25 mouse cellular contexts compared by ENCODE assay signal in the genomic region with DNA sequence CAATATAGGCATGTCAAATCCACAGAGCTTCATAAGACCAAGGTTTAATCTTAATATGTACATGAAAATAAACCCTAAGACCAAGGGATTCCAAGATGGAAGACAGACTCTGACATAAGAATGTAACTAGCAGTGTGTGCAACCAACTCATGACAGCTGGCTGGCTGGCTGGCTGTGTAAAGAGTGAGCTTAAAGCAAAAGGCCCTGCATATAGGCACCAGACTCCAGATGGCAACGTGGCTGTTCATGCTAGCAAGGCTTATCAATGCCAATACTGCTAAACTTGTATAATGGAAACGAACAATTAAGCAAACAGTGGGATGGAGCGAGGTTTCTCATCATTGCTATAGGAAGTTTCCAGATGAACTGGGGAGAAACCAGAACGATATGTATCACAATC. TPM values are rescaled to one million over a fixed set of nuclear protein-coding genes. Genes with fewer than 3 reads are reported as not detected.
DNase-seq lines count a peak whose midpoint lies in the region; ATAC-seq and TF ChIP-seq lines count a peak whose summit lies in the region.
"Had no signal": no experiment of that assay in that cellular context is flagged by ENCODE, and none has a peak within 500 bp of the region (broad histone marks: within the 10 kb centered on the region; RNA-seq: fewer than 3 reads in every experiment).

No protein-coding gene starts in this region.

- no peak for TF ChIP-seq CTCF in forebrain, postnatal 0 days (IDR thresholded peaks at IDR 0.05; ENCODE audit: low read depth)
- no peak for TF ChIP-seq CTCF in brain, embryonic 14.5 days (IDR thresholded peaks at IDR 0.05; ENCODE audit: borderline replicate concordance, extremely low read depth, insufficient read depth, insufficient read length)

- H3K9ac ChIP-seq in forebrain, embryonic 13.5 days, result no peak overlapping the region
- no peak overlapping the region for H3K9ac ChIP-seq in forebrain, embryonic 12.5 days
- no peak overlapping the region for H3K9ac ChIP-seq in forebrain, postnatal 0 days
- no peak overlapping the region for H3K9ac ChIP-seq in forebrain, embryonic 15.5 days (replicated peaks)
- H3K9ac ChIP-seq: embryonic facial prominence, embryonic 13.5 days; embryonic facial prominence, embryonic 15.5 days had no signal

- ATAC-seq in forebrain, embryonic 13.5 days, result 0 out of 2 replicates have a peak, but pooled peaks have one; percentile 39
- no peak for ATAC-seq in forebrain, embryonic 12.5 days (ENCODE audit: low FRiP score)
- peak; percentile 68; the same call in 1 of the 2 replicates for ATAC-seq in forebrain, postnatal 0 days
- no peak for ATAC-seq in forebrain, embryonic 15.5 days (replicated peaks)
- ATAC-seq: activated CD4-positive, CD25-positive, alpha-beta regulatory T cell, adult 4 months; CD4-positive, CD25-positive, alpha-beta regulatory T cell, adult 4 months; Patski had no signal

- no peak overlapping the region for H3K27ac ChIP-seq in forebrain, embryonic 13.5 days
- no peak overlapping the region for H3K27ac ChIP-seq in forebrain, embryonic 12.5 days
- H3K27ac ChIP-seq in forebrain, postnatal 0 days (ENCODE audit: low read depth, low read length), result no peak overlapping the region
- no peak overlapping the region for H3K27ac ChIP-seq in forebrain, embryonic 15.5 days (replicated peaks)
- H3K27ac ChIP-seq: embryonic facial prominence, embryonic 13.5 days; embryonic facial prominence, embryonic 15.5 days; forebrain, embryonic 10.5 days had no signal

- peaks cover 6% of the 10 kb centered on the region for H3K4me1 ChIP-seq in forebrain, embryonic 13.5 days
- H3K4me1 ChIP-seq in forebrain, embryonic 12.5 days, result peaks cover 8% of the 10 kb centered on the region
- no peaks in the 10 kb centered on the region for H3K4me1 ChIP-seq in forebrain, postnatal 0 days (ENCODE audit: insufficient read depth)
- peaks cover 14% of the 10 kb centered on the region for H3K4me1 ChIP-seq in forebrain, embryonic 15.5 days

- H3K36me3 ChIP-seq in forebrain, embryonic 13.5 days (ENCODE audit: poor library complexity, severe bottlenecking), result no peaks in the 10 kb centered on the region
- no peaks in the 10 kb centered on the region for H3K36me3 ChIP-seq in forebrain, embryonic 12.5 days (replicated peaks)
- no peaks in the 10 kb centered on the region for H3K36me3 ChIP-seq in forebrain, postnatal 0 days (ENCODE audit: insufficient read depth)
- no peaks in the 10 kb centered on the region for H3K36me3 ChIP-seq in forebrain, embryonic 15.5 days
- H3K36me3 ChIP-seq: embryonic facial prominence, embryonic 13.5 days; embryonic facial prominence, embryonic 15.5 days; forebrain, embryonic 10.5 days; G1E had no signal

- no peak overlapping the region for H3K4me3 ChIP-seq in forebrain, embryonic 13.5 days
- H3K4me3 ChIP-seq in forebrain, embryonic 12.5 days (replicated peaks), result no peak overlapping the region
- H3K4me3 ChIP-seq in forebrain, postnatal 0 days (ENCODE audit: low read depth, low read length), result no peak overlapping the region
- no peak overlapping the region for H3K4me3 ChIP-seq in forebrain, embryonic 15.5 days
- H3K4me3 ChIP-seq: embryonic facial prominence, embryonic 13.5 days; embryonic facial prominence, embryonic 15.5 days; erythroblast, embryonic 14.5 days; forebrain, embryonic 10.5 days had no signal

- H3K4me2 ChIP-seq in forebrain, embryonic 13.5 days, result no peak overlapping the region
- no peak overlapping the region for H3K4me2 ChIP-seq in forebrain, embryonic 12.5 days
- no peak overlapping the region for H3K4me2 ChIP-seq in forebrain, postnatal 0 days (ENCODE audit: low read depth)
- H3K4me2 ChIP-seq in forebrain, embryonic 15.5 days (replicated peaks), result no peak overlapping the region
- H3K4me2 ChIP-seq: embryonic facial prominence, embryonic 13.5 days; embryonic facial prominence, embryonic 15.5 days had no signal

- TF ChIP-seq POLR2A in brain, embryonic 14.5 days (IDR thresholded peaks at IDR 0.05; ENCODE audit: borderline replicate concordance, extremely low read depth, insufficient read depth, insufficient read length, poor library complexity, severe bottlenecking), result no peak

- WGBS in forebrain, embryonic 13.5 days, result 79% methylated on average over 4 of the region's 4 CpGs
- WGBS in forebrain, embryonic 12.5 days, result 81% methylated on average over 4 of the region's 4 CpGs
- 64% methylated on average over 4 of the region's 4 CpGs for WGBS in forebrain, postnatal 0 days
- 62% methylated on average over 4 of the region's 4 CpGs for WGBS in forebrain, embryonic 15.5 days

- H3K27me3 ChIP-seq in forebrain, embryonic 13.5 days, result peaks cover 30% of the 10 kb centered on the region
- H3K27me3 ChIP-seq in forebrain, embryonic 12.5 days, result peaks cover 23% of the 10 kb centered on the region
- H3K27me3 ChIP-seq in forebrain, postnatal 0 days (ENCODE audit: insufficient read depth, low read length), result no peaks in the 10 kb centered on the region
- H3K27me3 ChIP-seq in forebrain, embryonic 15.5 days, result 0 out of 2 replicates have a peak, but pooled peaks cover 6% of the 10 kb centered on the region
- H3K27me3 ChIP-seq: CH12.LX; embryonic facial prominence, embryonic 15.5 days; Patski had no signal

- DNase-seq in forebrain, postnatal 0 days, result peak; percentile 43
- DNase-seq in brain, embryonic 14.5 days (ENCODE audit: low read depth), result peak; percentile 74
- DNase-seq: adrenal gland, adult 8-10 months; adrenal gland, postnatal 14 days; adrenal gland, postnatal 36 days; B cell, adult 2 months; cerebellum, adult 11 months; cerebellum, adult 18-20 months; cerebellum, adult 8-10 months; cerebellum, adult 9-11 months; cerebellum, postnatal 14 days; cerebellum, postnatal 36 days; embryo, embryonic 11 days had no signal

- no peaks in the 10 kb centered on the region for H3K9me3 ChIP-seq in forebrain, embryonic 13.5 days (replicated peaks)
- H3K9me3 ChIP-seq in forebrain, embryonic 12.5 days, result no peaks in the 10 kb centered on the region
- H3K9me3 ChIP-seq in forebrain, postnatal 0 days (ENCODE audit: low read length), result no peaks in the 10 kb centered on the region
- no peaks in the 10 kb centered on the region for H3K9me3 ChIP-seq in forebrain, embryonic 15.5 days
- H3K9me3 ChIP-seq: embryonic facial prominence, embryonic 13.5 days; embryonic facial prominence, embryonic 15.5 days; forebrain, embryonic 10.5 days had no signal

RNA-seq across cellular contexts. Expression of a gene that starts 10.9 kb away (rescaled TPM):
- 6.7 and 7.5 TPM in 2 replicates for polyA plus RNA-seq in forebrain, embryonic 13.5 days (2015; fragmentation: Nextera tagmentation; extraction: Ambion mirVana)
- 8.0 and 9.9 TPM in 2 replicates for polyA plus RNA-seq in forebrain, embryonic 12.5 days (2016; fragmentation: Nextera tagmentation; extraction: Ambion mirVana)
- total RNA-seq in forebrain, postnatal 0 days (2014; rRNA removed), result 23.5 and 26.0 TPM in 2 replicates
- 16.4 and 23.7 TPM in 2 replicates for polyA plus RNA-seq in forebrain, postnatal 0 days (2015; fragmentation: Nextera tagmentation; extraction: Ambion mirVana)
- polyA plus RNA-seq in forebrain, embryonic 15.5 days (2015; fragmentation: Nextera tagmentation; extraction: Ambion mirVana), result 12.6 and 14.2 TPM in 2 replicates
- 5.7 and 8.0 TPM in 2 replicates for polyA plus RNA-seq in brain, embryonic 14.5 days (2012; rRNA removed)
- polyA plus RNA-seq: G1E had no signal

Comparison
In these comparisons a context has a peak if more than half of its experiments do, and no peak if none do; other contexts are left out.
1. ATAC-seq: peak in forebrain, embryonic 13.5 days (single experiment) and forebrain, postnatal 0 days (single experiment); none in forebrain, embryonic 12.5 days (single experiment) and forebrain, embryonic 15.5 days (single experiment).